Mouse (Mus musculus) hindbrain, embryonic 14.5 days (tissue): ENCODE measurements around the gene Krtap5-2. TPM values are rescaled to one million over a fixed set of nuclear protein-coding genes. Genes with fewer than 3 reads are reported as not detected.
A peak's percentile ranks its signal among the peaks of the same experiment; 100 is the strongest.
"Not testable (repeated sequence)": the region's sequence is repeated elsewhere in the genome, so short reads cannot be mapped to it uniquely, and the experiment has no call there.

ENCODE experiments used
- ATAC-seq: fragments of 200-750 bp; cut with Nextera tagmentation; 2 replicates; pipeline ENCODE4 v1.8.0; 2017; ENCODE audit warnings: moderate number of reproducible peaks, mild to moderate bottlenecking, moderate TSS enrichment, moderate library complexity; ENCODE audit not compliant: low FRiP score
- DNase-seq: peaks from one replicate; pipeline ENCODE4 v3.0.0-alpha.2; 2015; ENCODE audit warnings: low spot score
- H3K27ac ChIP-seq: fragments of 300-500 bp; sonication (generic); 2 replicates; pipeline ENCODE4 v1.5.1; 2014; ENCODE audit warnings: mild to moderate bottlenecking, moderate library complexity
- H3K27me3 ChIP-seq: fragments of 300-500 bp; sonication (generic); 2 replicates; pipeline ENCODE4 v1.6.1; 2014; ENCODE audit warnings: mild to moderate bottlenecking, low read length, mixed read lengths; ENCODE audit not compliant: control insufficient read depth, insufficient read depth
- H3K36me3 ChIP-seq: fragments of 300-500 bp; sonication (generic); replicated peaks from 2 replicates; pipeline ENCODE4 v1.6.1; 2014; ENCODE audit not compliant: control insufficient read depth, insufficient read depth
- H3K4me1 ChIP-seq: fragments of 300-500 bp; sonication (generic); replicated peaks from 2 replicates; pipeline ENCODE4 v1.6.1; 2014; ENCODE audit warnings: antibody characterized with exemption, low read length, mixed read lengths; ENCODE audit not compliant: control insufficient read depth, insufficient read depth
- H3K4me2 ChIP-seq: fragments of 300-500 bp; sonication (generic); replicated peaks from 2 replicates; pipeline ENCODE4 v1.6.1; 2014; ENCODE audit warnings: mild to moderate bottlenecking, moderate library complexity
- H3K4me3 ChIP-seq: fragments of 300-500 bp; sonication (generic); replicated peaks from 2 replicates; pipeline ENCODE4 v1.5.1; 2014; ENCODE audit warnings: mild to moderate bottlenecking, low read length
- H3K9ac ChIP-seq: fragments of 300-500 bp; sonication (generic); 2 replicates; pipeline ENCODE4 v1.6.1; 2014
- H3K9me3 ChIP-seq: fragments of 300-500 bp; sonication (generic); 2 replicates; pipeline ENCODE4 v1.6.1; 2016; ENCODE audit warnings: low read length; ENCODE audit not compliant: control insufficient read depth
- WGBS: fragments of 180-500 bp; shearing (Covaris S2); extraction: QIAGEN DNeasy Blood & Tissue Kit; methylation state at CpG from one replicate; pipeline ENCODE4 v1.1.7; 2014; 5-methylcytosine and 5-hydroxymethylcytosine counted together
- polyA plus RNA-seq: library from polyadenylated mRNA; unstranded; fragments of >200 nt; fragmentation: Nextera tagmentation; extraction: Ambion mirVana; gene quantifications from 2 replicates; pipeline ENCODE4 v1.2.1, GENCODE M21; 2014

Gene Krtap5-2
- polyA plus RNA-seq, 1 experiment from 2014 or later = not detected

DNA sequence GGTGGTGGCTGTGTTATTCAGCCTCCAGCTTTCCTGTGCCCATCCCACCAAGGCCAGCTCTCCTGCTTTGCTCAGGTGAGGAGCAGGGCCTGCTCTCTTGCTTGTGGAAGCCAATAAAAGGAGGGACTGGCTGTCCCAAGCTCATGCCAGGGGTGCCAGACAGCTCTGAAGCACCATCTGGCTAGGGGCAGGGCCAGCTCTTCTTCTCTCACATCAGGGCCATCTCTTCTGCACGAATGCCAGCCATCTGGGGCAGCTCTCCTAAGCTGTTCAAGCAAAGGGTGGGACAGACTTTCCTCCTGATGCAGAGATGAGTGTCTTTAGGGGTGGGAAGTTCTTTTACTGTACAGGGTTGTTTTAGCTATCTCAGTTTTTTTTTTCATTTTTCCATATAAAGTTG lies 5.2 kb upstream of the Krtap5-2 start:
- H3K27ac ChIP-seq = no peak overlapping the region
- no peaks in the 10 kb centered on the region for H3K27me3 ChIP-seq
- no peak overlapping the region for H3K4me3 ChIP-seq
- H3K9ac ChIP-seq = no peak overlapping the region
- ATAC-seq (no peak), DNase-seq (no peak)
- 52% methylated on average over 1 of the region's 1 CpGs for WGBS
- H3K36me3 ChIP-seq = no peaks in the 10 kb centered on the region
- H3K4me2 ChIP-seq = no peak overlapping the region
- H3K9me3 ChIP-seq = no peaks in the 10 kb centered on the region
- H3K4me1 ChIP-seq = no peaks in the 10 kb centered on the region

DNA sequence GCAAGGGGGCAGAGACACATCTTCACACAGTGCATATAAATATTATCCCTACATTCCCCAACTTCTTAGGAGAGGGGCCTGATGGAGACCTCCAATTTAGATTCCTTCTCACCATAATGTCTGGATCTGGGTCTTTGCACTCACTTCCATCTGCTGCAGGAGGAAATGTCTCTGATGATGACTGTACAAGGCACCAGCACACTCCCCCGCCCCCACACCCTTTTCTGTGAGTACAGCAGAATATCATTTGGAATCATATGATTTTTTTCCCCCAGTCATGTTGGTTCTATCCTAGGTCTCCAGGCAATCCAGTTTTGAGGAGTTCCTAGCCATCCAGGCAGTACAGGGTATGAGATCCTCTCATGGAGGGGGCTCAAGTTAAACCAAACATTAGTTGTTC lies 2.9 kb upstream of the Krtap5-2 start:
- WGBS = 94% methylated on average over 1 of the region's 1 CpGs
- Histone ChIP-seq H3K36me3 (no peaks in the 10 kb centered on the region), H3K9ac (no peak overlapping the region), H3K4me1 (no peaks in the 10 kb centered on the region), H3K4me3 (no peak overlapping the region), H3K9me3 (no peaks in the 10 kb centered on the region), H3K4me2 (no peak overlapping the region), H3K27ac (no peak overlapping the region), H3K27me3 (no peaks in the 10 kb centered on the region)
- DNase-seq (no peak), ATAC-seq (no peak)

DNA sequence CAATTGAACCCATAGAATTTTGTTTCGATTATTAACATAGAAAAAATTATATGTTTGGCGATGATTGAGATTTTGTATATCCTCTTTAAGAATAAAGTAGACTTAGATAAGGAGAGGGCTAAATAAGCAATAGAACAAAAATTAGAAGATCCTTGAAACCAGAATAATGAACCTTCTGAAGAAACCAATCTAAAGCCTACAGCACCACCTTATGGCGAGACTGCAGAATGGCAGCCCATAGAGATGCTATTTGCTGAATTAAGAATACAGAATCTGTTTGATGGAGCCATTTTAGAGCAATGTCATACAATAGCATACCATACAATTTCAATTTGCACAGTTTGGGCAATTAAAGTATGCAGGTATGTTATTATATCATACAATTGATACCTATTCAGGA lies 6.0 kb downstream of the Krtap5-2 start:
- Histone ChIP-seq H3K4me1 (no peaks in the 10 kb centered on the region), H3K36me3 (no peaks in the 10 kb centered on the region), H3K4me3 (no peak overlapping the region), H3K9ac (no peak overlapping the region), H3K27ac (no peak overlapping the region), H3K9me3 (no peaks in the 10 kb centered on the region), H3K4me2 (no peak overlapping the region), H3K27me3 (no peaks in the 10 kb centered on the region)
- ATAC-seq = no peak
- peak; percentile 72 for DNase-seq
- WGBS = 49% methylated on average over 3 of the region's 3 CpGs

DNA sequence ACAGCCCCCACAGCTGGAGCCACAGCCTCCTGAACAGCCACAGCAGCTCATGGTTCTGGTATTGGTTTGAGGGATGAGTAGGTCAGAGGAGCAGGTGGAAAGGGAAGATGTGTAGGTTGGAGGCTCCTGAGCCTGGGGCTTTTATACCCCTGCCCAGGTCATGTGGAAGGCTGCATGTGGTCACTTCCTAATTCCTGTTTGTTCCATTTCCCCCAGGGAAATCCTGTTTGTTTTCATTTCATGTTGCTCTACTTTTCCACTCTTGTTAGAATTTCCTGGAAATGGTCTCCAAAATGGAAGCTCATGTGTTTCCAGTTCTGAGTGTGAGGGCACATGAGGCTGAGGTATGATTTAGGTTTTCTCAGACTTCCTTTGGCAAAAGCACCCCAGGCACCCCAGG lies 10.2 kb downstream of the Krtap5-2 start, which contains the start of gene Gm4553:
TSS of gene Gm4553 (minus strand) at position 101 of the 400 bp plus-strand sequence.
- not testable (repeated sequence) for H3K9ac ChIP-seq, H3K27me3 ChIP-seq, H3K36me3 ChIP-seq, H3K9me3 ChIP-seq, ATAC-seq, H3K4me3 ChIP-seq, H3K4me1 ChIP-seq, DNase-seq, H3K4me2 ChIP-seq, H3K27ac ChIP-seq

DNA sequence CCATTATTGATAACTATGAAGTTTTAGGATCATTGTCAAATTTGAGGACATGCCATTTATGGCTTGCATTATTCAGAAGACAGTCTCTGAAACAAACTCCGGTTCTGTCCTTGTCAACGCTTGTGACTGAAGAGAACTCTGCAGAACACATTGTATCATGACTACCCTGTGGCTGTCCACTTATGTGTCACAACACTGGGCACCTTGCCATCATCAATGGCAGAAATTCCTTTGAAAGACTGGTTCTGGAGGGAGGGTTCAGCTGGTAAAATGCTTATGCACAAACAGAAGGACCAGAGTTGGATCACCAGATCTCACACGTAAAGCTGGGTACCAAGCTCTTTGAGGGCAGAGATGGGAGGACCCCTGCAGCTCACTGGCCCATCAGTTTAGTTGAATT lies 16.4 kb downstream of the Krtap5-2 start:
- Histone ChIP-seq H3K9me3 (no peaks in the 10 kb centered on the region), H3K4me2 (no peak overlapping the region), H3K36me3 (no peaks in the 10 kb centered on the region), H3K27ac (no peak overlapping the region), H3K9ac (no peak overlapping the region), H3K27me3 (no peaks in the 10 kb centered on the region), H3K4me1 (no peaks in the 10 kb centered on the region), H3K4me3 (no peak overlapping the region)
- ATAC-seq (no peak), DNase-seq (no peak)
- 93% methylated on average over 3 of the region's 3 CpGs for WGBS

DNA sequence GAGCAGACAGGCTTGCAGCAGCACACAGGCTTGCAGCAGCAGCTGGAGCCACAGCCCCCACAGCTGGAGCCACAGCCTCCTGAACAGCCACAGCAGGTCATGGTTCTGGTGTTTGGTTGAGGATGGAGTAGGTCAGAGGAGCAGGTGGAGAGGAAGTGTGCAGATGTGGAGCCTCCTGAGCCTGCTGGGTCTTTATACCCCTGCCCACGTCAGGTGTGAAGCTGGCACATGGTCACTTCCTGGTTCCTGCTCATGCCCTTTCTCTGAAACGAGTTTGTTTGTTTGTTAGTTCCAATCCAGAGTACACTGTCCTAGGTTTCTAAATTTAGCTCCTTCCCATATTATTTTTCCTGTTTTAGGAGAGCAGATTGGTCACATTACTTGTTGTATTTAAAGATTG lies 18.8 kb downstream of the Krtap5-2 start, which contains the start of gene Gm29735:
TSS of gene Gm29735 (minus strand) at position 101 of the 400 bp plus-strand sequence.
- H3K4me2 ChIP-seq, DNase-seq, H3K27ac ChIP-seq, ATAC-seq, H3K4me1 ChIP-seq, H3K27me3 ChIP-seq, H3K9ac ChIP-seq, H3K9me3 ChIP-seq, H3K36me3 ChIP-seq, H3K4me3 ChIP-seq: not testable (repeated sequence)
- 69% methylated on average over 2 of the region's 2 CpGs for WGBS

DNA sequence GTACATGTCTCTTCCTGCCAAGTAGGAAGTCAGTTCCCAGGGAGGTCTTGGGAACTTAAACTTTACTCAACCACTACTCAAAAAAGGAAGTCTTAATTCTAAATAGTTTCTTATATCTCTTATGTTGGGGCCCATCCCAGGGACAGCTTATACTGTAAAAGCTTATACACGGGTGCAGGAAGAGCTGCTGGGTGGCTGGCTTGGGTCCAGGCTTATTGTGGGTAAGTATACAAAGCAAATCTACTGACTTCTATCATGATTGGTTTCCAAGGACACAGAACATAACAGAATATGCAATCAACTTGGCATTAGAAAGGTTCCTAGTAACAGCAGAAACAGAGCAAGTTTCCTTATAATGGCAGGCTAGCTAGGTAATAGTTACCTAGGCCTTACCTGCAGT lies 20.5 kb downstream of the Krtap5-2 start:
- WGBS = 71% methylated on average over 1 of the region's 1 CpGs
- ATAC-seq = no peak
- no peaks in the 10 kb centered on the region for H3K4me1 ChIP-seq

DNA sequence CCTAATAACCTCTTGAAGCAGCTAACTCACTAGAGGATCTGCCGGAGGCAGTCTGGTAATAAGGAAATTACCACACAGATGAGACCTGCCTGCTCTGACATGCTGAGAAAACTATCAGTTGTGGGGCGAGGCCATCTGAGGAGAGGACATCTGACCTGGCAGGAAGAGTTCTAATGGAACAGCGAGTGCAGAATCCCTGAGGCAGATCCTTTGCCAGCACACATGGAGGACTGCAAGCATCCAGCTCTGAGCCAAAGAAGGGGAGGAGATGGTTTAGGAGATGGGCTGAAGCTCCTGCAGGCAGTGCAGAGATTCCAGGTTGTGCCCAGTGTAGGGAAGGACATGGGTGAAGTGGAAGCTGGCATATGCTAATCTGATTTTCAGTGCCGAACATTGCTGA lies 23.6 kb downstream of the Krtap5-2 start:
- Histone ChIP-seq H3K27me3 (no peaks in the 10 kb centered on the region), H3K36me3 (no peaks in the 10 kb centered on the region), H3K4me2 (no peak overlapping the region), H3K4me1 (no peaks in the 10 kb centered on the region), H3K9ac (no peak overlapping the region), H3K4me3 (no peak overlapping the region), H3K27ac (no peak overlapping the region), H3K9me3 (no peaks in the 10 kb centered on the region)
- 90% methylated on average over 4 of the region's 4 CpGs for WGBS
- ATAC-seq = no peak
- no peak for DNase-seq

More for the DNA sequence above, 20.5 kb downstream of the Krtap5-2 start:
- H3K27ac ChIP-seq = no peak overlapping the region
- no peak overlapping the region for H3K9ac ChIP-seq
- no peaks in the 10 kb centered on the region for H3K9me3 ChIP-seq
- no peaks in the 10 kb centered on the region for H3K27me3 ChIP-seq
- no peak overlapping the region for H3K4me2 ChIP-seq
- DNase-seq = no peak
- H3K36me3 ChIP-seq = no peaks in the 10 kb centered on the region
- no peak overlapping the region for H3K4me3 ChIP-seq

DNA sequence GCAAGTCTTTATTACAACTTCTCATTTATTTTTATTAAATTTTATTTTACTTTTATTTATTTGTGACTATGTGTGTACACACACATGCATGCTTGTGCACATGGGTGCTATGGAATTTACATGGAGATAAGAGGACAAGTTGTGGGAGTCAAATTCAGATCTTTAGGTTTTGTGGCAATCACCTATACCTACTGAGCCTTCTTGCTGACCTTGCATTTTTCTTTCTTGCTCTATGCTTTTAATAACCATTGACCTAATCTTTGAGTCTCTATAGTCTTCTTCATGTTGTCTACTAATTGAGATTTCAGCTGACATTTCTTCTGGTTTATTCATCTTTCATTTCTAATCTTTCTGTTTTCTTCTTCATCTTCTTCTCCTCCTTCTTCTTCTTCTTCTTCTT lies 27.2 kb downstream of the Krtap5-2 start:
- no peak overlapping the region for H3K9ac ChIP-seq
- no peaks in the 10 kb centered on the region for H3K27me3 ChIP-seq
- H3K27ac ChIP-seq = no peak overlapping the region
- H3K4me3 ChIP-seq = no peak overlapping the region
- no peak for ATAC-seq
- H3K9me3 ChIP-seq = no peaks in the 10 kb centered on the region
- no peak for DNase-seq
- no peaks in the 10 kb centered on the region for H3K36me3 ChIP-seq
- H3K4me1 ChIP-seq = no peaks in the 10 kb centered on the region
- no peak overlapping the region for H3K4me2 ChIP-seq

DNA sequence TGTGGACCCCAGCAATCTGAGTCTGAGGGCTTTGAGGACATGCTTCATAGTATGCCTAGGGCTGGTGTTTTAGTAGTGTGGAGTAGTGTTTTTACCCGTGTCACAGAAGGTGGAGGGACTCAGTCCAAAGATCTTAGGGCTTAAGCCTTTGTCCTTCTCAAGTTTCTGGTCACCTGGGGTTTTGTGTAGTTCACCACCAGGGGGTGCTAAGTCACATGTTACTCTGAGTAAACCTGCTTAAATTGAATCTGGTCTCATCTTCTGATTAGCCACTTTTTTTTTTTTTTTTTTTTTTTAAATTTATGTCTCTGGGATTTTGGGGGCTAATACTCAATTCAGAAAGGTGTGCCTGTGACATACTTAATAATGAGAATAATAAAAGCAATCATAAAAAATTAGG lies 29.8 kb downstream of the Krtap5-2 start:
- 0% methylated on average over 1 of the region's 1 CpGs for WGBS
- no peak overlapping the region for H3K27ac ChIP-seq
- no peak overlapping the region for H3K4me2 ChIP-seq

More for the DNA sequence above, 29.8 kb downstream of the Krtap5-2 start:
- ATAC-seq (no peak), DNase-seq (peak; percentile 59)
- no peaks in the 10 kb centered on the region for H3K9me3 ChIP-seq
- H3K27me3 ChIP-seq = no peaks in the 10 kb centered on the region
- H3K9ac ChIP-seq = no peak overlapping the region
- no peak overlapping the region for H3K4me3 ChIP-seq
- no peaks in the 10 kb centered on the region for H3K36me3 ChIP-seq
- no peaks in the 10 kb centered on the region for H3K4me1 ChIP-seq
